Comparison of ENCODE assay signal across 8 mouse cellular contexts in the genomic region with DNA sequence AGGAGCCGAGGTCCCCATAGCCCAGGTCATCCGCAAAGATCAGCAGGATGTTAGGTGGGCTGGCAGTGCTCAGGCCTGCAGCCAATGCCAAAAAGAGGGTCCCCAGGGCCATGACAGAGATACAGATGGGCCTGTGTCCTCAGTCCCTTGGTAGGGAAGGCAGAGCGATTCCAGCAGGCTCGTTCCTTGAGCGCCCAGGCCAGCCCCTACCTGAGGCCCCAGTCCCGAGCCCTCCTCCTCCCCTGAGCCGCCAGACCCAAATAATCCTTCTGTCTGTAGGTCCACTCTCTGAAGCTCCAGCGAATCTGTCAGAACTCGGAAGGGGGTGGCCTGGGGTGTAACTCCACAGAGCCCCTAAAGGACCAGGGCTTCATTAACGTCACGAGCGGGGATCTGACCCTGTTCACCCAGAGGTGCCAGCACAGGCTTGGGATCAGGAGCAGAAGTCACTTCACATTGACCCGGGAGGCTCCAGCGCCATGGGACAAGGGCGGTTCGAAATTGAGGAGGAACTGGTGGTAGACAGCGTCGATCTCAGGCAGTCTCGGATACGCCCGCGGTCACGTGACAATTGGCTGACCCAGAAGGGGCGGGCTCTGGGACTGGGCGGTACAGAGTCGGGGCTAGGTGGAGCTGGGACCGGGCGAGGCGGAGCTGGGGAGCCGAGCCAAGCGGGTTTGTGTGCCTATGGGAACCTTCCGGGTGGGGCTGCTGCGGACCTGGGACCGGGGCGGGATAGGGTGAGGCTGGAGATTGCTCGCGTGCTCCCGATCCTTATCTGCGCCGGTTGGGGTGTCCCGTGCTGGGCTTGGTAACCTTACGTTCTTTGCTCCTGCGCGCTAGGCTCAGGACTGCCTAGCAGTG. TPM values are rescaled to one million over a fixed set of nuclear protein-coding genes. Genes with fewer than 3 reads are reported as not detected.
A peak's percentile ranks its signal among the peaks of the same experiment; 100 is the strongest.
DNase-seq lines count a peak whose midpoint lies in the region; ATAC-seq and TF ChIP-seq lines count a peak whose summit lies in the region.

No protein-coding gene starts in this region.

- H3K9ac ChIP-seq in ES-Bruce4 (ENCODE audit: low read depth, poor library complexity, severe bottlenecking), result peak overlapping the region; percentile 45
- H3K9ac ChIP-seq in forebrain, embryonic 14.5 days (ENCODE audit: low read length), result peak overlapping the region; percentile 72

- H3K4me1 ChIP-seq in ES-Bruce4 (ENCODE audit: control insufficient read depth, insufficient read depth, low read length), result peaks cover 4% of the 10 kb centered on the region
- peaks cover 6% of the 10 kb centered on the region for H3K4me1 ChIP-seq in forebrain, embryonic 14.5 days (ENCODE audit: control insufficient read depth, insufficient read depth, low read length)
- peaks cover 10% of the 10 kb centered on the region for H3K4me1 ChIP-seq in lung, adult 2 months (ENCODE audit: control insufficient read depth, insufficient read depth, low read length)

- H3K27me3 ChIP-seq in ES-Bruce4 (ENCODE audit: control insufficient read depth, insufficient read depth, low read length, poor library complexity, severe bottlenecking), result no peaks in the 10 kb centered on the region
- H3K27me3 ChIP-seq in forebrain, embryonic 14.5 days (replicated peaks; ENCODE audit: control insufficient read depth, insufficient read depth, low read length), result no peaks in the 10 kb centered on the region; the same call in 1 of the 2 replicates

- TF ChIP-seq POLR2A in ES-Bruce4 (IDR thresholded peaks at IDR 0.05; ENCODE audit: insufficient read depth, low read length), result no peak
- peak; percentile 85; the same call in 1 of the 2 replicates for TF ChIP-seq POLR2A in lung, adult 2 months (IDR thresholded peaks at IDR 0.05; ENCODE audit: borderline replicate concordance, extremely low read depth, low read depth, low read length)

- peak; percentile 94 for DNase-seq in cerebellum, adult 11 months
- peak; percentile 93 for DNase-seq in forebrain, embryonic 14.5 days (ENCODE audit: low spot score)
- DNase-seq in heart, postnatal 14 days, result peak; percentile 94 to 95
- DNase-seq in layer of hippocampus, adult 18-20 months (ENCODE audit: low spot score in 2 of 2), result peak; percentile 90 to 94
- DNase-seq in lung, adult 2 months, result peak; percentile 94
- peak; percentile 90 to 92 for DNase-seq in thymus, adult 18-20 months

- TF ChIP-seq EP300 in ES-Bruce4 (IDR thresholded peaks at IDR 0.05; ENCODE audit: insufficient read depth, low read depth, low read length), result peak; percentile 52; the same call in 1 of the 2 replicates

- intact Hi-C loops in heart, postnatal 14 days (cut with DNase I), result loop anchor here (2.0 kb wide), 1 partner anchor 23 kb away; a partner anchor contains a TSS

- no peak for TF ChIP-seq CTCF in ES-Bruce4 (IDR thresholded peaks at IDR 0.05; ENCODE audit: low read depth, low read length)
- no peak for TF ChIP-seq CTCF in lung, adult 2 months (IDR thresholded peaks at IDR 0.05; ENCODE audit: insufficient read depth, low read length)

- peak overlapping the region; percentile 86 for H3K27ac ChIP-seq in ES-Bruce4 (ENCODE audit: insufficient read depth, low read length)
- peak overlapping the region; percentile 63 for H3K27ac ChIP-seq in forebrain, embryonic 14.5 days (ENCODE audit: low read depth, low read length)

- 8% methylated on average over 44 of the region's 44 CpGs for WGBS in forebrain, embryonic 14.5 days
- WGBS in lung, adult 2 months, result 9% methylated on average over 44 of the region's 44 CpGs

- H3K4me2 ChIP-seq in forebrain, embryonic 14.5 days (ENCODE audit: low read length), result peak overlapping the region; percentile 89

- H3K4me3 ChIP-seq in ES-Bruce4 (ENCODE audit: low read depth, low read length), result peak overlapping the region; percentile 95
- peak overlapping the region; percentile 52 for H3K4me3 ChIP-seq in forebrain, embryonic 14.5 days (ENCODE audit: low read depth, low read length)
- peak overlapping the region; percentile 66 for H3K4me3 ChIP-seq in lung, adult 2 months (replicated peaks; ENCODE audit: extremely low read depth, low read depth, low read length)

- 0 out of 2 replicates have a peak, but pooled peaks cover 2% of the 10 kb centered on the region for H3K9me3 ChIP-seq in ES-Bruce4 (replicated peaks; ENCODE audit: control insufficient read depth, insufficient read depth, low read length, poor library complexity, severe bottlenecking)
- H3K9me3 ChIP-seq in forebrain, embryonic 14.5 days (replicated peaks; ENCODE audit: control insufficient read depth, low read length), result no peaks in the 10 kb centered on the region

- no peaks in the 10 kb centered on the region for H3K36me3 ChIP-seq in ES-Bruce4 (ENCODE audit: control insufficient read depth, insufficient read depth, low read length, poor library complexity, severe bottlenecking)
- H3K36me3 ChIP-seq in forebrain, embryonic 14.5 days (ENCODE audit: control insufficient read depth, insufficient read depth, low read length), result no peaks in the 10 kb centered on the region

- ATAC-seq in forebrain, embryonic 14.5 days, result peak; percentile 98
- peak; percentile 93 for ATAC-seq in neutrophil, adult 5-6 weeks (ENCODE audit: extremely low read depth, insufficient number of reproducible peaks, low FRiP score, poor library complexity, severe bottlenecking)

RNA-seq across cellular contexts. Expression of a gene that starts 1.4 kb away (rescaled TPM):
- 17.9 and 24.9 TPM in 2 replicates for polyA plus RNA-seq in ES-Bruce4 (2011; ENCODE audit: insufficient read depth, insufficient read length, low read depth, missing spikeins)
- polyA plus RNA-seq in forebrain, embryonic 14.5 days (2014; fragmentation: Nextera tagmentation; extraction: Ambion mirVana), result 14.0 and 16.5 TPM in 2 replicates
- 10 to 100 TPM; 13.7 to 15.5 TPM for total RNA-seq in heart, postnatal 14 days (2021)
- 10 to 100 TPM; 28.1 to 29.6 TPM for total RNA-seq in layer of hippocampus, adult 18-20 months (2021)
- 57.7 and 62.4 TPM in 2 replicates for polyA plus RNA-seq in lung, adult 2 months (2012; rRNA removed)
- 13.3 and 14.2 TPM in 2 replicates for total RNA-seq in neutrophil, adult 5-6 weeks (2017)

RNA-seq across cellular contexts. Expression of a gene that starts 22.1 kb away (rescaled TPM):
- polyA plus RNA-seq in ES-Bruce4 (2011; ENCODE audit: insufficient read depth, insufficient read length, low read depth, missing spikeins), result 4.2 and 4.9 TPM in 2 replicates
- polyA plus RNA-seq in forebrain, embryonic 14.5 days (2014; fragmentation: Nextera tagmentation; extraction: Ambion mirVana), result 32.1 and 45.0 TPM in 2 replicates
- total RNA-seq in heart, postnatal 14 days (2021), result under 1 TPM; 0.05 to 0.31 TPM
- 100 to 1,000 TPM; 266 to 269 TPM for total RNA-seq in layer of hippocampus, adult 18-20 months (2021)
- 0.10 and 0.11 TPM in 2 replicates for polyA plus RNA-seq in lung, adult 2 months (2012; rRNA removed)
- not detected in 2 replicates for total RNA-seq in neutrophil, adult 5-6 weeks (2017)

RNA-seq across cellular contexts. Expression of a gene that starts 23.6 kb away (rescaled TPM):
- 4.4 and 5.6 TPM in 2 replicates for polyA plus RNA-seq in ES-Bruce4 (2011; ENCODE audit: insufficient read depth, insufficient read length, low read depth, missing spikeins)
- 4.8 and 6.0 TPM in 2 replicates for polyA plus RNA-seq in forebrain, embryonic 14.5 days (2014; fragmentation: Nextera tagmentation; extraction: Ambion mirVana)
- total RNA-seq in heart, postnatal 14 days (2021), result 10 to 100 TPM; 78.7 to 83.9 TPM
- total RNA-seq in layer of hippocampus, adult 18-20 months (2021), result 100 to 1,000 TPM; 232 to 243 TPM
- 103 and 141 TPM in 2 replicates for polyA plus RNA-seq in lung, adult 2 months (2012; rRNA removed)
- total RNA-seq in neutrophil, adult 5-6 weeks (2017), result 0.37 TPM in 1 of 2 replicates, not detected in the other

RNA-seq across cellular contexts. Expression of a gene that starts 46.1 kb away (rescaled TPM):
- 41.3 and 45.7 TPM in 2 replicates for polyA plus RNA-seq in ES-Bruce4 (2011; ENCODE audit: insufficient read depth, insufficient read length, low read depth, missing spikeins)
- polyA plus RNA-seq in forebrain, embryonic 14.5 days (2014; fragmentation: Nextera tagmentation; extraction: Ambion mirVana), result 59.3 and 66.3 TPM in 2 replicates
- 10 to 100 TPM; 50.9 to 59.9 TPM for total RNA-seq in heart, postnatal 14 days (2021)
- 10 to 100 TPM; 40.5 to 41.1 TPM for total RNA-seq in layer of hippocampus, adult 18-20 months (2021)
- 51.3 and 67.1 TPM in 2 replicates for polyA plus RNA-seq in lung, adult 2 months (2012; rRNA removed)
- total RNA-seq in neutrophil, adult 5-6 weeks (2017), result 108 and 124 TPM in 2 replicates

RNA-seq across cellular contexts. Expression of a gene that starts 46.3 kb away (rescaled TPM):
- not detected in 2 replicates for polyA plus RNA-seq in ES-Bruce4 (2011; ENCODE audit: insufficient read depth, insufficient read length, low read depth, missing spikeins)
- not detected in 2 replicates for polyA plus RNA-seq in forebrain, embryonic 14.5 days (2014; fragmentation: Nextera tagmentation; extraction: Ambion mirVana)
- total RNA-seq in heart, postnatal 14 days (2021), result 10 to 100 TPM; 11.0 to 14.6 TPM
- total RNA-seq in layer of hippocampus, adult 18-20 months (2021), result under 1 TPM in 1 of 2 experiments, not detected in 1; 0.42 TPM
- polyA plus RNA-seq in lung, adult 2 months (2012; rRNA removed), result 4.4 TPM in 1 of 2 replicates, not detected in the other
- 1.1 and 1.3 TPM in 2 replicates for total RNA-seq in neutrophil, adult 5-6 weeks (2017)

Comparison
In these comparisons a context has a peak if more than half of its experiments do, and no peak if none do; other contexts are left out.
1. Peak in every context shown above with its lines: DNase-seq, ATAC-seq, H3K4me3 ChIP-seq and H3K27ac ChIP-seq.
2. RNA of a gene that starts 22.1 kb away (total RNA-seq): 266 to 269 TPM in layer of hippocampus, adult 18-20 months; 0.05 to 0.31 TPM in heart, postnatal 14 days and not detected in neutrophil, adult 5-6 weeks; every median in the first group is over 100 times any median in the second.
3. RNA of a gene that starts 23.6 kb away (total RNA-seq): 232 to 243 TPM in layer of hippocampus, adult 18-20 months and 78.7 to 83.9 TPM in heart, postnatal 14 days; 0.37 TPM in neutrophil, adult 5-6 weeks; every median in the first group is over 10 times any median in the second.